Mouse (Mus musculus) cerebellum, adult 11 months (tissue): ENCODE results near the gene Zcchc10.
"Not testable (repeated sequence)": the region's sequence is repeated elsewhere in the genome, so short reads cannot be mapped to it uniquely, and the experiment has no call there.

Experiments
- DNase-seq: peaks from one replicate; pipeline ENCODE4 v3.0.0; 2022

The Zcchc10 gene

DNA sequence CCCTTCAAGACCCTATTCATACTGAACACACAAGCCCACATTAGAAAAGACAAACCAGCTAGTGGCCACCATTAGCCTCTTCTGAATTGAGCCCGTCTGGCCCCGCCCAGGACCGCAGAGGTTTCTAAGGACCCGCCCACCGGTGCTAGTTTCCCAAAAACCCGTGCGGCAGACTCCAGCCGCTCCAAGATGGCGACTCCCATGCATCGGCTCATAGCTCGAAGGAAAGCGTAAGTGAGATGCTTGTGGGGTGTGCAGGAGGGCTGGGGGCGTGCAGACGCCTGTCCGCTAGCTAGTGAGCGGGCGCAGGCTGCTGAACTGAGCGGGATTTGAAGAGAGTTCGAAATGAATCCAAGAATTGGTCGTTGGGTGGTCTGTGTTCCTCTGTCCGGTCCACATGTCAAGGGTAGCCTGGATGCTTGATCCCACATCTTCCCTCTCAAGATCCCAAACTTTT lies at the start of gene Zcchc10:
TSS of gene Zcchc10 (plus strand) at position 168 of the 457 bp plus-strand sequence.
- DNase-seq: peak; percentile 80

DNA sequence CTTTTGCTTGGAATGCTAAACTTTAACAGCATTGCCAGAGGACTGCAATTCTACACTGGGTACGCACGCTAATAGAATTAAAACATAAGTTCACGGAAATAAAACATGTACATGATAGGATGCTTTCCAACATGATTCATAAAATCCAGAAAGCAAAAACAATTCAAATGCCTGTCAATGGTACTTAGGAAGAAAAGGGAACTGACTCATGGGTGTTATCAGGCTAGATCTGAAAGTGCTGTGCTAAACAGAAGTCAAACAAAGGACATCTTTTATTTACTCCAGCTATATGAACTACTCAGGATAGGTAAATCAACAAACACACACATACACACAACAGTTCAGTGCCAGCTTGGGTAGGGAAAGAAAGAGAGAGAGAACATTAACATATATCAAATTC lies 49.1 kb upstream of the Zcchc10 start:
- DNase-seq: no peak

DNA sequence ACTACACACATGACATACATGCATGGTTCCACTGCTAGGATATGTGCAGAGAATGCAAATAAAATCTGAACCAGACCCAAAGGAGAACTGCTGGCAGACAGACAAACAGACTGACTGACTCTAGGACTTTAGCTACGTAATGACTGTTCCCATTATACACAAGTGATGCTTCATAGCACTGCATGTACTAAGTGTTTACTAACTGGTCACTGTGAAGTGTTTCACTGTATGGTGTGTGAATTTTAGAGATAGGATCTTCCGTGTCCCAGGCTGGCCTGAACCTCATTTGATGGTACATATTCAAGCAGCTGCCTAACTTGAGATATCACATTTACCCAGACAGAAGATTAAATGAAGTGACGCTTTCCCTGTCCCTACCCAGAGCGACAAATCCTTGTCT lies 46.1 kb upstream of the Zcchc10 start:
- DNase-seq: no peak

- DNase-seq: no peak
These were observed 38.6 kb upstream of the Zcchc10 start for GRCm38 (mm10) chr11:53285885-53286284.

- not testable (repeated sequence) for DNase-seq
These were observed 34.3 kb upstream of the Zcchc10 start for GRCm38 (mm10) chr11:53290187-53290586.

- DNase-seq: no peak
These were observed 33.6 kb upstream of the Zcchc10 start for GRCm38 (mm10) chr11:53290871-53291270.

- DNase-seq: no peak
These were observed 30.0 kb upstream of the Zcchc10 start for GRCm38 (mm10) chr11:53294441-53294840.

DNA sequence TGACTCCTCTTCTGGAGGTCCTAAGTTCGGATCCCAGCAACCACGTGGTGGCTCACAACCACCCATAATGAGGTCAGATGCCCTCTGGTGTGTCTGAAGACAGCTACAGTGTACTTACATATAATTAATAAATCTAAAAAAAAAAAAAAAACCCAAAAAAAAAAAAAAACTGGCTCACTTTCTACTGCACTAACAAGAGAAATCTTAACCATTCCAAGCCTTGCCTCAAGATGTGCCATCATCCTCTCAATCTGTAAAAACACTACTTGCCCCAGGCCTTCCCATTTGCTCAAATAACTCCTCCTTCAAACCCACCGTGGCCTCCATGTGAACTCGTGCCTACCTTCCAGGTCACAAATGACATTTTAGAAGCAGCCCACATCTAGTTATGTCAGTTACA lies 27.6 kb upstream of the Zcchc10 start:
- no peak for DNase-seq

DNA sequence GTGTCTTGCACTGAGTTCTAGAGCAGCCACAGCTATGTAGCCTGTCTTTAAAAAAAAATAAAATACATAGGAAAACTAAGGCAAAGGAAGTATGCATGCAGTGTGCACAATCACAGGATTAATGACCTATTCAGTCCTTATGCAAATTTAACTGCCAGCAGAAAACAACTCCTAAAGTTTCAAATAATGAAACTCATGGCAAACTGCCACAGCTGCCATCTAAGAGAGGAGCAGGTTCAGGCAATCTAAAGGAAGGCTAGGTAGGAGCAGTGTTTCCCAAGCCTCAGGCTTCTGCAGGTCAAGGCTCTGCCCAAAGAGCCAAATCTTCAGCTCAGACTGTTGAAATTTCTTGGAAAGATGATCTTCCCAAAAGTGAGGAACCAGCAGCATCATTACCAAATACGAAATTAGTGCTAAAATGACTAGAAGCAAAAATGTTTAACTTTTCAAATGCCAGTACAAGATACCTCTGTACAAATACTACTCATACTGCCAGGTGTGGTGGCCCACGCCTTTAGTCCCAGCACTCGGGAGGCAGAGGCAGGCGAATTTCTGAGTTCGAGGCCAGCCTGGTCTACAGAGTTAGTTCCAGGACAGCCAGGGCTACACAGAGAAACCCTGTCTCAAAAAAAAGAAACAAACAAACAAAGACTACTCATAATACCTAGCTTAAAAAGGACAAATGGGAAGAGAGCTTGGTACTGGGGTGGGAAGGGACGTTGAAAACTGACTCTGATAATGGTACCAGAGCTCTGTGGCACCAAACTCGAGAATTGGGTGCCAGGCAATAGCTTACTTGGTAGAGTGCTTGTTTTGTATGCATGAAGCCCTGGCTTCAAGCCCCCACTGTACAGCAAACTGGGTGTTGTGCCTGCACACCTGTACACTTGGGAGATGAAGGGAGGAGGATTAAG lies 26.3 kb upstream of the Zcchc10 start:
- DNase-seq: no peak

DNA sequence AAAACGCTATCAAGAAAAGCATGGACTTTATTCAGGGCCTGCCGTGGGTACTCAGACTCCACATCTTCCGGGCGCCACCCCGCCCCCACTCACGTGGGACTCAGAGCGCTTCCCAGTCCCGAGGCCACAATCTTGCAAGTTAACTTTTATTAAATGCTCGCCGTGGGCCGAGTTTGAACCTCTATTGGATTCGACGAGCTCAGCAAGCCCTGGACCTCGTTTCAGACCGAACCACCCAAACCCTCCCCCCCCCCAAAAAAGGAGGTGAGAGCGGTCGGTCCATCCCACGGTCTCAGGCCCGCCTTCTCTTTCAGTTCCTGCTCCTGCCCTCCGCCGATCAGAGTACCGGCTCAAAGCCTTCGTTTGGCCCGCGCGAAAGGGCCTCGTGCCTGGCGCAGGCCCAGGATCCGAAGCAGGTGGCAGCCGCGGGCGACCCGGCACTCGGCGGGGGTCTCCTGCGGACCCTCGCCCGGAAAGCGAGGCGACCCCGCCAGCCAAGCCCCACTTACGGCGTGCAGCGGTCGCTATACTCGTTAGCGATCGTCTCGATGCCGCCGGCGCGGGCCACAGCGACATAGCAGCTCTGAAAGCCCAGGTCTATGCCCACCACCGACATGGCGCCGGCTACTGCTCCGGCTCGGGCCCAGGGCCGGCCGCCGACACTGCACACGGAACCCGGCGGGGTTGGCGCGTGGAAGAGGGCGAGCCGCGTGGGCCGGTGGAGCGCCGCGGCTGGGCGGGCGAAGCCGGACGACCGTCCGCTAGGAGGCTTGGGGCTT lies 24.7 kb upstream of the Zcchc10 start:
- peak; percentile 56 for DNase-seq

GRCm38 (mm10) chr11:53300330-53301166 lies 23.9 kb upstream of the Zcchc10 start, which contains the start of gene Hspa4:
Hspa4 (minus strand) TSS chr11:53300457.
- peak; percentile 97 for DNase-seq

DNA sequence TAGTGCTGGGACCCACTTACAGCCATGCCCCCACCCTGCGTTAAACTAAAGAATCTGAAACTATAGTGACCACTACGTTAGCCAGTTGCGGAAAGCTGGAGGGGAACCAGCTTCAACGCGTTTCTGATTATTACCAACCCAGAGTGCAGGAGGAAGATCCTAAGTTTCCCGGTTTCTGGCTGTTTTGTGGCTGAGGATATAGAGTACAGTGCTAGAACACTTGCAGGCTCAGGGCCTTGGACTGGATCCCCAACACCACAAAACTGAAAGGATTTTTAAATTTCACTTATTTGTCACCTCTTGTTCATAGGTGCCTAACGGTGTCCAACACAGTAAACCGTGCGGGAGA lies 23.3 kb upstream of the Zcchc10 start:
- DNase-seq: peak; percentile 25

GRCm38 (mm10) chr11:53304044-53304840 lies 20.2 kb upstream of the Zcchc10 start:
- no peak for DNase-seq

DNA sequence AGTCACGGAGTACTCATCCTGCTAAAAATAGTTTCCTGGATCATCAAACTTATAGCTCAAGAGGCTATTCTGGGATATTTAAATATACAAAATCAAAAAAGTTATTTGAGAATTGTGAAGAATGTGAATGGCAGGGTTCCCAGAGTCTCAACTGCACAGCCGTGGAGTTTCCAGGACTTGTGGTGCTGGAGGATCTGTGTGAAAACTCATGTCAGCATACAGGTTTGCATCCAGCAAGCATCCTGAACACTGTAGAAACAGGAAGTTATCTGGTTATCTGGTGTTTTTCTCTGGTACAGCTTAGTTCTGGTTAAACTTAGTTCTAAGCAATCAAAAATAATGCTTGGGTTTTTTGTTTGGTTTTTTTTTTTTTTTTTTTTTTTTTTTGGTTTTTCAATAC lies 17.5 kb upstream of the Zcchc10 start:
- no peak for DNase-seq

DNA sequence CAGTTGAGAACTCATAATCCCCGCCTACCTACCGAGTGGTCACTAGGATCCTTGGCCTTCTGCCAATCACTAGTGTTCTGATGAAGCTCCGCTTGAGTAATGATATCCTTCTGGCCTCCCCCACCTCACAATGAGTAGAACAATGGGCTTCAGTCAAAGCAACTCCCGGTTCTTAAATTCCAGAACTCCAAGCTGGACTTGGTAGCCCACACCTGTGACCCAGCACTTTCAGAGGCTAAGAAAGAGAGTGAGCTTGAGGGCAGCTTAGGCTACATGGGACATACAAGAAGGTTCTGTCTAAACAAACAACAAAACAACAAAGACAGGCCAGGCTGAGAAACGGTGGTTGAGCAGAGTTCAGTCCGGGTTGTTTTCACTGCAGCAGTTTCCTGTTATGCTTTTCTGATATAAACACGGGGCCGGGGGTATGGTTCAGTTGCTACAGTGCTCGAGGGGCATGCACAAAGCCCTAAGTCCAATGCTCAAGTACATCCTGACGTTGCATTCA lies 16.9 kb upstream of the Zcchc10 start:
- DNase-seq: no peak

- DNase-seq: no peak
These were observed 16.1 kb upstream of the Zcchc10 start for GRCm38 (mm10) chr11:53308251-53308864.

GRCm38 (mm10) chr11:53308884-53309310 lies 15.6 kb upstream of the Zcchc10 start:
- no peak for DNase-seq

GRCm38 (mm10) chr11:53311385-53311784 lies 13.1 kb upstream of the Zcchc10 start:
- no peak for DNase-seq

DNA sequence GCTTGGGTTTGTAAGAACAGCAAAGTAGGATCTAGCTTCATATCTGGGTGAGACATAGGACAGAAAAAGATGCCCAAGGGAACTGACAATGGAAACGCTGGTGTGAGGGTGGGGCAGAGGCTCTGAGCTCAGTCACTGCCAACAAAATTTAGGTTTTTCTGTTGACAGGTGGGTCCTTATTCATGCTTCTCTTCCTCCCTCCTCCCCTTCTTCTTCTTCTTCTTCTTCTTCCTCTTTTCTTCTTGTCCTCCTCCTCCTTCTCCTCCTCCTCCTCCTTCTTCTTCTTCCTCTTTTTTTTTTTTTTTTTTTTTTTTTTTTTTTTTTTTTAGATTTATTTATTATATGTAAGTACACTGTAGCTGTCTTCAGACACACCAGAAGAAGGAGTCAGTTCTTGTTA lies 11.7 kb upstream of the Zcchc10 start:
- DNase-seq: not testable (repeated sequence)

DNA sequence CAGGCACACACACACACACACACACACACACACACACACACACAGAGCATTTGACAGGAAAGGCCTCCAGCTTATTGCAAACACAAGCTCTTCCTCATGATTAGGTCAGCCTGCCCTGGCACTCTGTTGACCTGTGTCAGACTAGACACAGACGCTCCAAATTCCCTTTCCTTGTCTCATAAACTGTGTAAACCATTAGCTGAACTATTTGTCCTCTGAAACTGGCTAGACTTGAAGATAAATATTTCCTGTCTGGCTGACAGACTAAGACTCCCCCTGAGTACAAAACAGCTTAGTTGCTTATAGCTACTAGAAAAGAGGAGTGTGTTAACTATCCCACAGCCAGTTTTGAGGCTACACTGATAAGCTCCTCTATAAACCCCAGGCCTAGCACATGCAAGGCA lies 9.7 kb upstream of the Zcchc10 start:
- no peak for DNase-seq

- no peak for DNase-seq
These were observed 7.5 kb upstream of the Zcchc10 start for GRCm38 (mm10) chr11:53316996-53317395.
